Mouse (Mus musculus) stomach, postnatal 0 days (tissue): ENCODE results near the gene Ankrd6.

Source experiments
- CTCF ChIP-seq: IDR thresholded peaks from 2 replicates; pipeline ENCODE4 v1.5.1; 2016; ENCODE audit warnings: antibody characterized with exemption, low read depth, mild to moderate bottlenecking, moderate library complexity
- EP300 ChIP-seq: optimal IDR thresholded peaks from 2 replicates; pipeline ENCODE3; 2016; ENCODE audit warnings: antibody characterized with exemption

DNA sequence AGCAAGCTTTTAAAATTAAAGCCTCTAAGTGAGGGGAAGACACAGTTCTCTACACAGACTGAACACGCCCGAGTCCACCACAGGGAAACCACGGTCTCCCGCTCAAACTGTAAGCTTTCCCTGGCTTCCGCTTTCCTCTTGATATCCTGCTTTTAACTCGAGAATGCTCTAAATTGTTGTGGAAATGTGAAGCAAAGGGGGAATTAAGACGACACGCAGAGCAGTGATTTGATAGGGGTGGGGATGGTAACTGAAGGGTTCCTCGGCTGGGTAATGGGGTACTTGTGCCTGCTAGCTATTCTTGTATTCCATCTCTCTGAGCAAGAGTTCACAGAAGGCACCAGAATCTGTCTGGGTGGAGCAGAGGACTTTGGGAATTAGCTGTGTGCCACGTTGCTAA, 1.9 kb downstream of the Ankrd6 start:
- TF ChIP-seq CTCF (no peak), EP300 (no peak)
